Mouse (Mus musculus): Measurements from ENCODE around the gene Ccdc51.
"Not testable (repeated sequence)": the region's sequence is repeated elsewhere in the genome, so short reads cannot be mapped to it uniquely, and the experiment has no call there.

Ccdc51 gene

GRCm38 (mm10) chr9:109123266-109123665, 41.0 kb downstream of the Ccdc51 start:
- no peak for DNase-seq (ENCODE audit: low read depth, low spot score)

- DNase-seq (ENCODE audit: low read depth, low spot score) = no peak
These were observed 41.9 kb downstream of the Ccdc51 start for GRCm38 (mm10) chr9:109124164-109124563.

- DNase-seq (ENCODE audit: low read depth, low spot score) = no peak
These were observed 42.8 kb downstream of the Ccdc51 start for GRCm38 (mm10) chr9:109125043-109125442.

GRCm38 (mm10) chr9:109125481-109125880, 43.2 kb downstream of the Ccdc51 start:
- DNase-seq (ENCODE audit: low read depth, low spot score) = no peak

GRCm38 (mm10) chr9:109127076-109127475, 44.8 kb downstream of the Ccdc51 start:
- DNase-seq (ENCODE audit: low read depth, low spot score) = no peak

GRCm38 (mm10) chr9:109128211-109128610, 45.9 kb downstream of the Ccdc51 start:
- peak; percentile 31 for DNase-seq (ENCODE audit: low read depth, low spot score)

- no peak for DNase-seq (ENCODE audit: low read depth, low spot score)
These were observed 47.8 kb downstream of the Ccdc51 start for GRCm38 (mm10) chr9:109130076-109130475.

- DNase-seq (ENCODE audit: low read depth, low spot score) = not testable (repeated sequence)
These were observed 58.1 kb downstream of the Ccdc51 start for GRCm38 (mm10) chr9:109140414-109140813.

All from CD4-positive, CD25-positive, alpha-beta regulatory T cell, adult 2 months (primary cell).